Mouse (Mus musculus) limb, embryonic 14.5 days (tissue): ENCODE measurements around the gene Calcoco2. TPM values are rescaled to one million over a fixed set of nuclear protein-coding genes. Genes with fewer than 3 reads are reported as not detected.

Source experiments
- ATAC-seq: fragments of 200-750 bp; cut with Nextera tagmentation; 2 replicates; pipeline ENCODE4 v1.8.0; 2017; ENCODE audit warnings: low read depth, moderate number of reproducible peaks, moderate TSS enrichment; ENCODE audit not compliant: low FRiP score
- DNase-seq: peaks from one replicate; pipeline ENCODE4 v3.0.0-alpha.2; 2015; ENCODE audit warnings: low spot score
- H3K27ac ChIP-seq: fragments of 300-500 bp; sonication (generic); replicated peaks from 2 replicates; pipeline ENCODE4 v1.5.1; 2014; ENCODE audit warnings: low read depth, mild to moderate bottlenecking, low read length, moderate library complexity, mixed read lengths
- H3K27me3 ChIP-seq: fragments of 300-500 bp; sonication (generic); 2 replicates; pipeline ENCODE4 v1.6.1; 2014; ENCODE audit warnings: low read length, mixed read lengths; ENCODE audit not compliant: control insufficient read depth, insufficient read depth
- H3K36me3 ChIP-seq: fragments of 300-500 bp; sonication (generic); 2 replicates; pipeline ENCODE4 v1.6.1; 2014; ENCODE audit warnings: mild to moderate bottlenecking, low read length, moderate library complexity, mixed read lengths; ENCODE audit not compliant: control insufficient read depth, insufficient read depth
- H3K4me1 ChIP-seq: fragments of 300-500 bp; sonication (generic); 2 replicates; pipeline ENCODE4 v1.6.1; 2014; ENCODE audit warnings: antibody characterized with exemption, low read length, mixed read lengths; ENCODE audit not compliant: control insufficient read depth, insufficient read depth
- H3K4me2 ChIP-seq: fragments of 300-500 bp; sonication (generic); replicated peaks from 2 replicates; pipeline ENCODE4 v1.6.1; 2014; ENCODE audit warnings: low read depth, mild to moderate bottlenecking, low read length, moderate library complexity; ENCODE audit not compliant: severe bottlenecking
- H3K4me3 ChIP-seq: fragments of 300-500 bp; sonication (generic); replicated peaks from 2 replicates; pipeline ENCODE4 v1.5.1; 2014; ENCODE audit warnings: low read length
- H3K9ac ChIP-seq: fragments of 300-500 bp; sonication (generic); 2 replicates; pipeline ENCODE4 v1.6.1; 2014; ENCODE audit warnings: mild to moderate bottlenecking, low read depth, low read length, moderate library complexity; ENCODE audit not compliant: severe bottlenecking
- H3K9me3 ChIP-seq: fragments of 300-500 bp; sonication (generic); 2 replicates; pipeline ENCODE4 v1.6.1; 2016; ENCODE audit warnings: low read length; ENCODE audit not compliant: control insufficient read depth
- POLR2A ChIP-seq: fragments of 200-500 bp; IDR thresholded peaks from 2 replicates; pipeline ENCODE4 v1.8.0; 2012; ENCODE audit warnings: inconsistent platforms, mild to moderate bottlenecking, moderate library complexity, borderline replicate concordance; ENCODE audit not compliant: insufficient read depth, insufficient read length; ENCODE audit errors: extremely low read depth
- WGBS: fragments of 180-500 bp; shearing (Covaris S2); extraction: QIAGEN DNeasy Blood & Tissue Kit; methylation state at CpG from one replicate; pipeline ENCODE4 v1.1.7; 2014; 5-methylcytosine and 5-hydroxymethylcytosine counted together
- polyA plus RNA-seq, 2 experiments: library from polyadenylated mRNA; depleted of rRNA in 1 of 2; stranded (reverse) in 1 of 2; unstranded in 1 of 2; fragments of >200 nt; fragmentation: Nextera tagmentation in 1 of 2; extraction: Ambion mirVana in 1 of 2; gene quantifications; 2 replicates each; pipeline versions ENCODE4 v1.2.1 to v1.2.3; 2012 to 2014

The Calcoco2 gene
- polyA plus RNA-seq (2012; rRNA removed) = not detected in 2 replicates
- not detected in 2 replicates for polyA plus RNA-seq (2014; fragmentation: Nextera tagmentation; extraction: Ambion mirVana)

- Histone ChIP-seq H3K4me1 (no peaks in the 10 kb centered on the region), H3K27me3 (no peaks in the 10 kb centered on the region), H3K36me3 (no peaks in the 10 kb centered on the region), H3K4me3 (no peak within 1 kb of the TSS), H3K9me3 (no peaks in the 10 kb centered on the region), H3K4me2 (no peak within 1 kb of the TSS), H3K27ac (no peak within 1 kb of the TSS), H3K9ac (no peak within 1 kb of the TSS)
- 39% methylated on average over 14 of the region's 14 CpGs for WGBS
- no peak for DNase-seq
- no peak for ATAC-seq
- no peak for TF ChIP-seq POLR2A
Observed at GRCm38 (mm10) chr11:96111751-96112150, at the start of gene Calcoco2. Gene Calcoco2, minus strand, starts transcription at chr11:96111964.

- no peak for DNase-seq
- Histone ChIP-seq H3K4me2 (no peak overlapping the region), H3K4me1 (no peaks in the 10 kb centered on the region), H3K27ac (no peak overlapping the region), H3K9me3 (no peaks in the 10 kb centered on the region), H3K27me3 (peaks cover 36% of the 10 kb centered on the region), H3K9ac (no peak overlapping the region), H3K4me3 (no peak overlapping the region), H3K36me3 (no peaks in the 10 kb centered on the region)
- ATAC-seq = no peak
- TF ChIP-seq POLR2A = no peak
- 77% methylated on average over 6 of the region's 6 CpGs for WGBS
Observed at GRCm38 (mm10) chr11:96147471-96147870, 35.7 kb upstream of the Calcoco2 start.

- H3K9ac ChIP-seq = 0 out of 2 replicates have a peak overlapping the region, but pooled peaks have one; percentile 26
- H3K4me2 ChIP-seq = peak overlapping the region; percentile 26; the same call in 1 of the 2 replicates
- TF ChIP-seq POLR2A = no peak
- no peak overlapping the region for H3K4me3 ChIP-seq
- ATAC-seq (no peak), DNase-seq (peak; percentile 66)
- H3K36me3 ChIP-seq = no peaks in the 10 kb centered on the region
- H3K27me3 ChIP-seq = peaks cover 34% of the 10 kb centered on the region
- no peaks in the 10 kb centered on the region for H3K9me3 ChIP-seq
- H3K27ac ChIP-seq = no peak overlapping the region
- H3K4me1 ChIP-seq = no peaks in the 10 kb centered on the region
- WGBS = 4% methylated on average over 15 of the region's 15 CpGs
Observed at GRCm38 (mm10) chr11:96145622-96146270, 34.0 kb upstream of the Calcoco2 start.

- ATAC-seq = no peak
- H3K27me3 ChIP-seq = peaks cover 34% of the 10 kb centered on the region
- H3K36me3 ChIP-seq = no peaks in the 10 kb centered on the region
- H3K9me3 ChIP-seq = no peaks in the 10 kb centered on the region
- H3K27ac ChIP-seq = no peak overlapping the region
- no peak overlapping the region for H3K4me3 ChIP-seq
- no peak overlapping the region for H3K4me2 ChIP-seq
- WGBS = 62% methylated on average over 4 of the region's 4 CpGs
- TF ChIP-seq POLR2A = no peak
- H3K9ac ChIP-seq = no peak overlapping the region
- H3K4me1 ChIP-seq = no peaks in the 10 kb centered on the region
- DNase-seq = no peak
Observed at GRCm38 (mm10) chr11:96143766-96144165, 32.0 kb upstream of the Calcoco2 start.

GRCm38 (mm10) chr11:96140726-96141175 lies 29.0 kb upstream of the Calcoco2 start:
- Histone ChIP-seq H3K9me3 (no peaks in the 10 kb centered on the region), H3K4me2 (no peak overlapping the region), H3K4me3 (no peak overlapping the region), H3K36me3 (no peaks in the 10 kb centered on the region), H3K4me1 (0 out of 2 replicates have a peak, but pooled peaks cover 4% of the 10 kb centered on the region), H3K27me3 (peaks cover 9% of the 10 kb centered on the region), H3K27ac (no peak overlapping the region), H3K9ac (no peak overlapping the region)
- DNase-seq (no peak), ATAC-seq (no peak)
- WGBS = 12% methylated on average over 4 of the region's 4 CpGs
- TF ChIP-seq POLR2A = no peak
